Mouse (Mus musculus) Patski (cell line): ENCODE measurements at regions not wholly inside any gene's neighbourhood (a gene's known extent, or its start where the extent isn't known, plus 50 kb on each side); places are given as distances from the start of the nearest gene placed in this dataset.
A peak's percentile ranks its signal among the peaks of the same experiment; 100 is the strongest.

Experiments used
- ATAC-seq: fragments of 100-300 bp; one replicate; pipeline ENCODE4 v1.8.0; 2021
- CTCF ChIA-PET: fragments of 350-600 bp; sonication (Branson Sonifier 250); formaldehyde crosslinking; loops from one replicate; lab custom pipeline; 2022; ENCODE audit warnings: inconsistent platforms; lab: Charles Lee
- POLR2A ChIA-PET: fragments of 350-600 bp; sonication (Branson Sonifier 250); formaldehyde crosslinking; loops from one replicate; lab custom pipeline; 2022; ENCODE audit warnings: antibody characterized with exemption, inconsistent platforms; lab: Charles Lee
- DNase-seq: peaks from one replicate; pipeline ENCODE4 v3.0.0-alpha.2; 2011; ENCODE audit warnings: low read depth, low spot score
- H3K27me3 ChIP-seq: fragments of 371-371 bp; one replicate; pipeline ENCODE4 v1.5.1; 2021
- CTCF ChIP-seq: fragments of 100-300 bp; IDR thresholded peaks from one replicate; pipeline ENCODE4 v1.5.1; 2021
- in situ Hi-C: fragments of 300-500 bp; cut with MboI; formaldehyde crosslinking; loops from 3 replicates; pipeline ENCODE4 v1.11.1; 2018; ENCODE audit warnings: low pct_unique_long_range_greater_than_20kb, mixed read lengths

DNA sequence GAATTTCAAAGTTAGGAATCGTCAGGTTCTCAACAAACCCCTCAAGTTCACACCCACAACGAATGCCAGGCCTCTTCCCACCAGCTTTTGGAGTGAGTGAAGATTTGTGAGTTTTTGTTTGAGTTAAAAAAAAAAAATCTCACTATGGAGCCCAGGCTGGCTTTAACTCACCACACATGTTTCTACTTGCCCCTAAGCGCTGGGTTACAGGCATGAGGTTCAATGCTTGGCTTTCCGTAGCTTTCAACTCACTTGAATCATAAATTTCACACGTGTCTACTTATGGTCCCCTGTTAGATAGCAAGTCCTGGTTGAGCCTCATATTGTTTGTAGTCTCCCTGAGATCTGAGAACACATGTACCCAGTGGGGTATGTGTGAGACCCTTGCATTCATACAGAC lies 122.8 kb upstream of the Efna5 start:
- no peak for TF ChIP-seq CTCF
- ATAC-seq (no peak), DNase-seq (no peak)
- ChIA-PET POLR2A (no interaction called here), CTCF (interaction anchor here (0.7 kb wide), 1 partner anchor 11 kb away, joined by 3 read pairs; no protein-coding TSS in a partner anchor)
- H3K27me3 ChIP-seq: peaks cover 9% of the 10 kb centered on the region
- in situ Hi-C loops: no loop called here

DNA sequence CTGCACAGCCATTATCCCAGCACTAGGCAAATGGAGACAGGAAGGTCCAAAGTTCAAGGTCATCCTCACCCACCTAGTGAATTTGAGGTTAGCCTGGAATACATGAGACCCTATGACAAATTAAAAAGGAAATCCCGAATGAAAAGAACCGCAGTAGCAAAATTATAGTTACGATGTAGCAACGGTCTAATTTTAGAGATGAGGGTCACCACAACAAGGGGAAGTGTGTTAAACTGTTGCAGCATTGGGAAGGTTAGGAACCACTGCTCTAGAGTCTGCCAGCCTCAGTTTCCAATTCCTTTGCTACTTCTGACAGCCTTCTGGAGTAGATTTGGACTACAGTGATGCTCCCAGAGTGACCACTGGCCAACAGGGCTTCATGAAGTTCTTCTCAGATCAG lies 121.6 kb upstream of the Efna5 start:
- no peak for DNase-seq
- peaks cover 9% of the 10 kb centered on the region for H3K27me3 ChIP-seq
- ChIA-PET POLR2A (no interaction called here), CTCF (no interaction called here)
- TF ChIP-seq CTCF: no peak
- in situ Hi-C loops: no loop called here
- no peak for ATAC-seq

DNA sequence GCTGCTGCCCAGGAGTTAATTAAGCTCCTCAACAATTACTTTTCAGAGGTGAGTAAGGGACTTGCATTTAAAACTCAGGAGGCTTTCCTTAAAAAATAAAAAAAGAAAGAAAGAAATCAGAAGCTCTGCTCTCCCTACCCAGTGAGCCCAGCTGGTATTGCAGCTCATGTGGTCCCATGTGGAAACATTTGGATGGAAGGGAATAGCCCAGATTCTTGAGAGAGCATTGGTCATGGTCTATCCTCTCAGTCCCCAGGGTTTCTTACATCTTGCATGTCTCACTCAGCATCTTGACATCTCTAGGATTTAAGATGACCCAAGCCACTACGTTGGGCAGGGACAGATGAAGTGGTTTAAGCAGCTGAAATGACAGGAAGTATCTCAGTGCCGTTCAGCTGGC lies 120.8 kb upstream of the Efna5 start:
- H3K27me3 ChIP-seq: peaks cover 11% of the 10 kb centered on the region
- in situ Hi-C loops: no loop called here
- CTCF ChIA-PET: no interaction called here
- POLR2A ChIA-PET: no interaction called here
- no peak for TF ChIP-seq CTCF
- DNase-seq: no peak
- ATAC-seq: no peak

DNA sequence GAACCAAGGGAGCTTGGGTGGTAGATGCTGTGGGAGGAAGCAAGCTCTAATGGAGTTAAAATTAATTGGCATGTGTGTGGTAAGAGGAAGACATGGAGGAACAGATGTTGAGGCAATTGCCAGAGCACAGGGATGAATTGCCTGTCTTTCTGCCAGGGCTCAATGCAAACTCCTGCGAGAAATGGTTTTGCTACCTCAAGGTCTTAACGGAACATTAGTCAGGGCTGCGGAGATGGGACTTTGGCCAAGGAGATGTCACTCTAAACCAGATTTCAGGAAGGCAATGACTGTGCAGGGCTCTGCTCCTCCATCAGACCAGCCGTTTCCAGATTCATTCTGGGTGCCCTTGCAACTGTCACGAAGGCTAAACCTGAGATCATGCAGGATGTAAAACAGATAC lies 116.6 kb upstream of the Efna5 start:
- peaks cover 19% of the 10 kb centered on the region for H3K27me3 ChIP-seq
- no peak for TF ChIP-seq CTCF
- DNase-seq (peak; percentile 13), ATAC-seq (no peak)
- CTCF ChIA-PET: no interaction called here
- POLR2A ChIA-PET: no interaction called here
- in situ Hi-C loops: no loop called here

DNA sequence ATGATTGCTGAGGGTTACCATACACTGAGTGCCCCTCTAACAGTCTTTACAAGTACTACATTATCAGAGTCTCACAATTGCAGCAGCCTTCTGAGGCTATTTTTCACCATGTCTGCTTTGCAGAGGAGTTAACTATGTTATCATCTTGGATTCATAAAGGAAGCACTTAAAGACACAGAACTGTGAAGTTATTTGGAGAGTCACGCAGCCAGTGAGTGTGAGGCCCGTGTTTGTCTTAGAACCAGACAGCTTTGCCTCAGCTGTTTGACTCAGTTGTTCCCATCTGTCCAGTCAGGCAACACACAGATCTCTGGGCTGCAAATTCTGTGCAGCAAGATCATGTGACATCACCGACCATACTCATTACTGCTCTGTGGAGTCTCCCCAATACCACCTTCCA lies 114.2 kb upstream of the Efna5 start:
- peaks cover 18% of the 10 kb centered on the region for H3K27me3 ChIP-seq
- in situ Hi-C loops: no loop called here
- TF ChIP-seq CTCF: no peak
- CTCF ChIA-PET: interaction anchor here (1.2 kb wide), 1 partner anchor 17 kb away, joined by 3 read pairs; no protein-coding TSS in a partner anchor
- POLR2A ChIA-PET: no interaction called here
- no peak for ATAC-seq
- no peak for DNase-seq

DNA sequence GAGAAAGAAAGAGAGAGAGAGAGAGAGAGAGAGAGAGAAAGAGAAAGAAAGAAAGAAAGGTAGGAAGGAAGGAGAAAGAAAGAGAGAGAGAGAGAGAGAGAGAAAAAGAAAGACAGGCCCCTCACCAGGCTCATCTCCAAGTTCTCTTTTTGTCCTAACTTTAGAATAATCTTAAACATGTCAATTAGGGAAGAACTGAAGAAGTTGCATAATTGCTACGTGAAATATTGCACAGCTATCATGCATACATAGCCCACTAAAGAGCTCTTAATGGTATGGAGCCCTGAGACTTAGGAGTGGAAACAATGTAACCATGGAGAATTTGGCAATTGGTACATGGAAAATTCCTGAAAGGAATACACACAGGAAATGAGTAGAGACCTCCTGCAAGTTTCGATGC lies 111.9 kb upstream of the Efna5 start:
- POLR2A ChIA-PET: no interaction called here
- peaks cover 10% of the 10 kb centered on the region for H3K27me3 ChIP-seq
- in situ Hi-C loops: no loop called here
- CTCF ChIA-PET: interaction anchor here (1.0 kb wide), 1 partner anchor 11 kb away, joined by 3 read pairs; no protein-coding TSS in a partner anchor
- ATAC-seq (no peak), DNase-seq (no peak)
- TF ChIP-seq CTCF: no peak

DNA sequence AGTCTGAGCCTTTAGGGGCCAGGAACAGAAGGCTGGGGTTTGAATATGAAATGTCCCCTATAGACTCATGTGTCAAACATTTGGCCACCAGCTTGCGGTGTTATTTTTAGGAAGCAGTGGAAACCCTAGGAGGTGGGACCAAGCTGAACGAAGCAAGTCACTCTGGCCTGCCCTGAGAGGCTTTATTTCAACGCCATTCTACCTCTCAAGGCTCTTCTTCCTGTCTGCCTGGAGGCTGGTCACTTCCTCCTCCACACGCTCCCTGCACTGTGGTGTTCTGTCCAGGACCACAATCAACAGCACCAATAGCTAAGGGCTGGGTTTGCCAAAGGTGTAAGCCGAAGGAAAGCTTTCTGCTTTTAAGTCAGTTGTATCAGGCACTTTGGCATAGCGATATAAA lies 105.2 kb upstream of the Efna5 start:
- no peak for ATAC-seq
- H3K27me3 ChIP-seq: peaks cover 10% of the 10 kb centered on the region
- in situ Hi-C loops: no loop called here
- ChIA-PET CTCF (no interaction called here), POLR2A (no interaction called here)
- TF ChIP-seq CTCF: no peak
- no peak for DNase-seq

DNA sequence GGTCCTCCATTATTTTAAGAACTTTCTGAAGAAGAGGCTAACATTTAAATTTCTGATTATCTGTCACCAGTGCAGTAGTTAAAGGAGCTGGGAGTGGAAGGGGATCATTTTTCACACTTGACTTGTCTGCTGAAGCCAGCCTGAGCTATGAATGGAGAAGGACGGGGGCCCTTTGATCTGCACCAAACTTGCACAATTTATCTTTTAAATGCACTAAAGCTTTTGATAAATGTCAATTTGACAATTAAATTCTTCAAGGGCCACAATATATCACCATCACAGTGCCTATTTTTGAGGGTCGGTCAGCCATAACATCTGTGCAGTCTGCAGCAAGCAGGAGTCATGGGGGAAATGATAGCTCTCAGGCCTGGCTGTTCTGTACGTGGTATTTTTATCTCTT lies 99.2 kb upstream of the Efna5 start:
- DNase-seq (no peak), ATAC-seq (no peak)
- ChIA-PET CTCF (interaction anchor here (1.4 to 1.7 kb wide), 2 partner anchors 12 to 16 kb away, joined by 3 to 5 read pairs; no protein-coding TSS in a partner anchor), POLR2A (no interaction called here)
- TF ChIP-seq CTCF: no peak
- in situ Hi-C loops: no loop called here
- H3K27me3 ChIP-seq: peaks cover 20% of the 10 kb centered on the region

DNA sequence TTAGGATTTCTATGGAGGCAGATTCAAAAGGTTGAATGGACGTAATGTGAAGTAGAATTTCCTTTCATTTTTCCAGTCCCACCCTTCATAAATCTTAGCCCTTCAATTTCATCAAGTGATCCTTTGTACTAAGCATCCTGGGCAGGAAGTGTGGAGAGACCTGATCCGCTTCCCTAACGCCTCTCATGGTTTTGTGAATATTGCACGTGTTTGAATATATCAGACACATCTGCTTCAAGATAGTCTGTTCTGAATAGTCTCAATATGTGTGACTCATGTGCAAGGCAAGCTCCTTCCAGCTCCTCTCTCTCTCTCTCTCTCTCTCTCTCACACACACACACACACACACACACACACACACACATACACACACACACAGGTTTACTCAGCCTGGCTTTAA lies 96.4 kb upstream of the Efna5 start:
- TF ChIP-seq CTCF: no peak
- ATAC-seq: no peak
- H3K27me3 ChIP-seq: peaks cover 16% of the 10 kb centered on the region
- in situ Hi-C loops: no loop called here
- DNase-seq: no peak
- ChIA-PET CTCF (interaction anchor here (1.2 kb wide), 1 partner anchor 15 kb away, joined by 3 read pairs; no protein-coding TSS in a partner anchor), POLR2A (no interaction called here)

DNA sequence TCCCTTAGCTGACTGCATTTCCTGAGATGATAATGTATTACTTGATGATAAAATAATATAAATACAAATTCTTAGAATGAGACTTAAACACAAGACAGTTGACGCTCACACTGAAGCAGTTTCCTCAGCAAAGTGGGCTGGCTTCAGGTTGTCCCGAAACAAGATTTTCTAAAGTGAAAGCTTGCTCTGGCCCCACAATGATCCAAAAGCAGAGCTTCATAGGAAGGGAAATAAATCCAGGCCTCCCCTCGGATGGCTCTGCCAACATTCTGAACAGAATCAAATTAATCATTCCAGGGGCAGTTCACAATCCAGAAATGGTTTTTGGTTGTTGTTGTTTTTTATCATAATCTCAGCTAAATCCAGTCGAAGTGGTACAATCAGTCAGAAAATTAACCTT lies 96.0 kb upstream of the Efna5 start:
- no peak for DNase-seq

DNA sequence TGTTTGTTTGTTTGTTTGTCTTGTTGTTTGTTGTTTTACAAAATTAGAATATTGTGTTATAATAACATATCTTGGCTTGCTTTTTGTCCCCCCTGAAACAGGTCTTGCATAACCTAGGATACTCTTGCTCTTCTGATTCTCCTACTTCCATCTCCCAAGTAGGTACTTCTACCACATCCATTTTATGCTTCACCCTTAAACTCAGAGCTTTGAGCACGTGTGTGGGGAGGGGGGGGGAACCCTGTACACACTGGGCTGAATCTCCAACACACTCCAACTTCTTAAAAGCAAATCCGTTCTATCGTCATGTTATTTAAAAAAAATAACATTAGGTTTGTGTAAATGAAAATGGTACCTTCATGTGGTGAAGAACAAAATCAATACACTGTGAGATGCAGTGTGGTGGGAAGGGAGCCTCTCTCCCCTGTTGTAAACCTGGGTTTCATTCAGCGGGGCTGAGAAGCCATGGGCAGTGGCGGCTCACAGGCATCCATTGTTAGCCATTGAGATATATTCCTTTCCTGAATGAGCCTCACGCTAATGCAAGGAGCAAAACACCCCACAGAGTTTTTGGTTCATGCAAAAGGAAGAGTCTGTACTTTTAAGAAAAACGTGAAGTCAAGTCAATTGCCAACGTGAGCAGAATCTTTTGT lies 93.6 kb upstream of the Efna5 start:
- ChIA-PET POLR2A (interaction anchor here (0.6 kb wide), 1 partner anchor 25 kb away, joined by 4 read pairs; no protein-coding TSS in a partner anchor), CTCF (interaction anchor here (1.8 kb wide), 1 partner anchor 10 kb away, joined by 4 read pairs; no protein-coding TSS in a partner anchor)
- DNase-seq: no peak
- H3K27me3 ChIP-seq: peaks cover 10% of the 10 kb centered on the region
- in situ Hi-C loops: no loop called here
- TF ChIP-seq CTCF: no peak
- no peak for ATAC-seq

More for the DNA sequence above, 96.0 kb upstream of the Efna5 start:
- H3K27me3 ChIP-seq: peaks cover 11% of the 10 kb centered on the region
- no peak for TF ChIP-seq CTCF
- ChIA-PET CTCF (interaction anchor here (0.7 to 1.2 kb wide), 2 partner anchors 14 to 32 kb away, joined by 3 read pairs; no protein-coding TSS in a partner anchor), POLR2A (no interaction called here)
- ATAC-seq: no peak
- in situ Hi-C loops: no loop called here
